Mouse (Mus musculus) CH12.LX (cell line): ENCODE results near the gene Krt72. TPM values are rescaled to one million over a fixed set of nuclear protein-coding genes. Genes with fewer than 3 reads are reported as not detected.
A peak's percentile ranks its signal among the peaks of the same experiment; 100 is the strongest.

Source experiments
- DNase-seq: peaks from one replicate; pipeline ENCODE4 v3.0.0-alpha.2; 2013; ENCODE audit errors: extremely low read depth
- H3K27ac ChIP-seq: 2 replicates; pipeline ENCODE4 v1.5.1; 2012; ENCODE audit warnings: low read depth, mild to moderate bottlenecking, control low read depth, moderate library complexity; ENCODE audit not compliant: insufficient read depth
- H3K27me3 ChIP-seq: replicated peaks from 2 replicates; pipeline ENCODE3; 2012; ENCODE audit warnings: inconsistent platforms
- H3K36me3 ChIP-seq, 2 experiments: replicated peaks in 1 of 2; 2 replicates each; pipeline versions ENCODE3 to v1.6.1; 2012; ENCODE audit warnings: inconsistent platforms in 1 of 2, low read length in 1 of 2, mild to moderate bottlenecking in 1 of 2, mixed read lengths in 1 of 2, moderate library complexity in 1 of 2; ENCODE audit not compliant: control insufficient read depth in 1 of 2, insufficient read depth in 1 of 2
- H3K4me1 ChIP-seq, 2 experiments: 2 replicates each; pipeline ENCODE4 v1.6.1; 2012; ENCODE audit warnings: inconsistent platforms in 1 of 2, moderate library complexity in 1 of 2; ENCODE audit not compliant: insufficient read depth in 2 of 2, control insufficient read depth in 1 of 2
- H3K4me2 ChIP-seq: 2 replicates; pipeline ENCODE4 v1.6.1; 2012; ENCODE audit warnings: low read depth, mild to moderate bottlenecking, control low read depth; ENCODE audit not compliant: poor library complexity, insufficient read depth, severe bottlenecking
- H3K4me3 ChIP-seq, 3 experiments: fragments of 150-350 bp in 1 of 3; sonication (generic) in 1 of 3; replicated peaks in 1 of 3; 2 replicates each; pipeline versions ENCODE3 to v1.5.1; 2011 to 2012; ENCODE audit warnings: low read depth in 2 of 3, low read length in 2 of 3, mild to moderate bottlenecking in 2 of 3, moderate library complexity in 2 of 3, control low read depth in 1 of 3, improper control_type of control experiment in 1 of 3, inconsistent platforms in 1 of 3, mixed read lengths in 1 of 3; ENCODE audit not compliant: poor library complexity in 1 of 3
- H3K79me2 ChIP-seq: replicated peaks from 2 replicates; pipeline ENCODE4 v1.6.1; 2012; ENCODE audit warnings: mild to moderate bottlenecking, moderate library complexity; ENCODE audit not compliant: control insufficient read depth, poor library complexity, insufficient read depth, severe bottlenecking; ENCODE audit errors: extremely low read depth
- H3K9ac ChIP-seq: 2 replicates; pipeline ENCODE4 v1.6.1; 2012; ENCODE audit warnings: low read depth, mild to moderate bottlenecking, control low read depth, moderate library complexity; ENCODE audit not compliant: insufficient read depth
- H3K9me3 ChIP-seq: replicated peaks from 2 replicates; pipeline ENCODE3; 2012; ENCODE audit warnings: low read length, inconsistent platforms, mixed read lengths
- BHLHE40 ChIP-seq: IDR thresholded peaks from 2 replicates; pipeline ENCODE4 v1.6.1; 2011; ENCODE audit warnings: mild to moderate bottlenecking, low read depth, low read length, improper control_type of control experiment
- CHD1 ChIP-seq: IDR thresholded peaks from 2 replicates; pipeline ENCODE4 v1.6.1; 2012; ENCODE audit warnings: low read depth, low read length, improper control_type of control experiment, inconsistent platforms
- CHD2 ChIP-seq: IDR thresholded peaks from 2 replicates; pipeline ENCODE4 v1.6.1; 2011; ENCODE audit warnings: low read length, improper control_type of control experiment
- CTCF ChIP-seq, 2 experiments: IDR thresholded peaks in 1 of 2; conservative IDR thresholded peaks in 1 of 2; 2 replicates each; pipeline ENCODE4 v1.5.1; 2011 to 2012; ENCODE audit warnings: low read depth in 2 of 2, low read length in 2 of 2, improper control_type of control experiment in 1 of 2, inconsistent platforms in 1 of 2, mild to moderate bottlenecking in 1 of 2, moderate library complexity in 1 of 2
- E2F4 ChIP-seq: IDR thresholded peaks from 2 replicates; pipeline ENCODE4 v1.6.1; 2011; ENCODE audit warnings: low read depth, low read length, improper control_type of control experiment; ENCODE audit not compliant: insufficient replicate concordance
- MYC ChIP-seq: IDR thresholded peaks from 2 replicates; pipeline ENCODE4 v1.6.1; 2011; ENCODE audit warnings: low read depth, mild to moderate bottlenecking, improper control_type of control experiment, low read length
- NRF1 ChIP-seq: IDR thresholded peaks from 2 replicates; pipeline ENCODE4 v1.6.1; 2014; ENCODE audit warnings: low read depth, mild to moderate bottlenecking, inconsistent platforms, low read length, improper control_type of control experiment, moderate library complexity
- RAD21 ChIP-seq: IDR thresholded peaks from 2 replicates; pipeline ENCODE4 v1.6.1; 2011; ENCODE audit warnings: low read depth, mild to moderate bottlenecking, low read length, improper control_type of control experiment, moderate library complexity
- RCOR1 ChIP-seq: conservative IDR thresholded peaks from 2 replicates; pipeline ENCODE4 v1.6.1; 2012; ENCODE audit warnings: low read depth, mild to moderate bottlenecking, inconsistent platforms, low read length, improper control_type of control experiment
- SIN3A ChIP-seq: IDR thresholded peaks from 2 replicates; pipeline ENCODE4 v1.6.1; 2012; ENCODE audit warnings: low read length, improper control_type of control experiment, inconsistent platforms
- SMC3 ChIP-seq: IDR thresholded peaks from 2 replicates; pipeline ENCODE4 v1.6.1; 2011; ENCODE audit warnings: low read depth, low read length, improper control_type of control experiment
- TBP ChIP-seq: conservative IDR thresholded peaks from 2 replicates; pipeline ENCODE4 v1.6.1; 2011; ENCODE audit warnings: low read depth, low read length, improper control_type of control experiment
- ZC3H11A ChIP-seq: IDR thresholded peaks from 2 replicates; pipeline ENCODE4 v1.6.1; 2012; ENCODE audit warnings: low read depth, mild to moderate bottlenecking, inconsistent platforms, low read length, improper control_type of control experiment
- ZMIZ1 ChIP-seq: IDR thresholded peaks from 2 replicates; pipeline ENCODE4 v1.6.1; 2012; ENCODE audit warnings: low read depth, mild to moderate bottlenecking, inconsistent platforms, low read length, improper control_type of control experiment
- dilution Hi-C: fragments of 300-500 bp; cut with MboI; formaldehyde crosslinking; loops from 2 replicates; pipeline ENCODE4 v1.14.3; 2020; ENCODE audit warnings: low sequenced_read_pairs; ENCODE audit not compliant: extremely low pct_unique_long_range_greater_than_20kb, extremely low pct_ligation_motif_present
- in situ Hi-C: fragments of 300-500 bp; cut with MboI; formaldehyde crosslinking; loops from 3 replicates; pipeline ENCODE4 v1.14.3; 2019; ENCODE audit warnings: low sequenced_read_pairs, low pct_ligation_motif_present, low pct_unique_long_range_greater_than_20kb, mixed read lengths
- polyA plus RNA-seq: library from polyadenylated mRNA; unstranded; fragments of >175 nt; gene quantifications from 2 replicates; pipeline ENCODE4 v1.2.1, GENCODE M21; 2012; ENCODE audit warnings: low read depth; ENCODE audit not compliant: insufficient read length
- total RNA-seq, 2 experiments: library from RNA; depleted of rRNA; stranded (reverse); fragments of 300-350 nt in 1 of 2; fragments of >200 nt in 1 of 2; gene quantifications; 2 replicates each; pipeline ENCODE4 v1.2.3; 2012 to 2014

Krt72 gene
- total and polyA plus RNA-seq, 3 experiments = not detected

DNA sequence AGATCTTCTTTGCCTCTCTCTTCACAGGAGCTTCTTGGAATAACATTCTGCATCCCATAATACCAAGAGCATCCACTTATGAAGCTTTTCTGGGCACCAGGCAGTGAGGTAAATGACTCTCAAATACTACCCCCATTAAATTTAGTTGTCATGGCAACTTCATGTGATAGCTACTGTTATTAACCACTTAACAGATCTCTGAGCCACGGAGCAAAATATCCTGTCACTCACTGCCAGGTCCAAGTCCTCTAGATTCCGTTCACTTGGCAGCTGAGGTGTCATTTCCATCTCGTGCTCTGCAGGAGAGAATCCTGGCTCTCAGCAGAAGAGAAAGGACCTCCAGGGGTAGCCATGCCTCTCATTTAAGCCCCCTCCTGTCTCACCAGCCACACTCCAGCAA, 4.6 kb upstream of the Krt72 start:
- Histone ChIP-seq H3K9ac (no peak overlapping the region), H3K36me3 (no peaks in the 10 kb centered on the region), H3K4me3 (no peak overlapping the region), H3K27ac (no peak overlapping the region), H3K79me2 (no peaks in the 10 kb centered on the region), H3K4me2 (no peak overlapping the region), H3K4me1 (no peaks in the 10 kb centered on the region), H3K27me3 (peaks cover 98% of the 10 kb centered on the region), H3K9me3 (peaks cover 5% of the 10 kb centered on the region)
- dilution Hi-C loops = no loop called here
- TF ChIP-seq SIN3A (no peak), RCOR1 (no peak), CHD2 (no peak), ZMIZ1 (no peak)
- no peak for DNase-seq
- in situ Hi-C loops = no loop called here

DNA sequence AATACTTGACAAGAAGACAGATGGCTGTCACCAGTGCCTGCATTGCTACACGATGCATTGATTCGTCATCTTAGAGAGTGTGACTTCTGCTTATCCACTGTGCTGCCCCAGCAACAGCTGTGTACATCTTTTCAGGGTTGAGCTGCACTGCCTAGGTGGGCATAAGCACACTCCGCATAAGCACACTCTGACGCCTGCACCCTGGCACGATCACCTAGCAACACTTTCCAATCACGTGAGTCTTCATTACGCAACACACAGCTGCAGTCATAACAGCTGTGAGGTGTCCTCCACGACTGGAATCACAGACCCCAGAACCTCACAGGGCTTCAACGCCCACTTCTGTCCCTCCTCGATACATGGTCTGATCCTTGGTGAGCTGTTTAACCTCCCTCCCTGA, 12.8 kb downstream of the Krt72 start:
- DNase-seq = no peak
- no peaks in the 10 kb centered on the region for H3K79me2 ChIP-seq
- H3K36me3 ChIP-seq = no peaks in the 10 kb centered on the region
- no peak overlapping the region for H3K9ac ChIP-seq
- no peak overlapping the region for H3K4me3 ChIP-seq
- H3K4me1 ChIP-seq = no peaks in the 10 kb centered on the region
- TF ChIP-seq CHD1 (no peak), NRF1 (no peak), BHLHE40 (peak; percentile 58; the same call in 1 of the 2 replicates), E2F4 (no peak)
- peaks cover 5% of the 10 kb centered on the region for H3K9me3 ChIP-seq
- dilution Hi-C loops (no loop called here), in situ Hi-C loops (loop anchor here (5.0 to 10.0 kb wide), 3 partner anchors 209 to 439 kb away; no protein-coding TSS in a partner anchor)
- no peak overlapping the region for H3K27ac ChIP-seq
- H3K27me3 ChIP-seq = peaks cover 96% of the 10 kb centered on the region
- no peak overlapping the region for H3K4me2 ChIP-seq

DNA sequence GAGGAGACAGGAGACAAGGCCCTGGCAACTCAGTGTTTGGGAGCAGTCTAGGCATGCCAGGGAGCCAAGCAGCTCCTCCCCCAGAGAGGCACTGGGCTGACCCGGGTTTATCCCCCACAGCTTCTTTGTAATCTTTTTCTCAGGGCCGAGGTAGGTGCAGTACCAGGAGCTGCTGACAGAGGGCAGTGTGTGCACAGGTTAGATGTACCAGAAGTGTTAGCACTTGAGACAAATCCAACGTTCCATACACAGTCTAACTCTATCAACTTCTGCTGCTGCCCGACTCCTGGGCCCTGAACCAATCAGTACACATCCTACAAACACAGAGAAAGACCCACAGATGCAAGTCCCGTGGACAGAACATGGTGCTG, 13.6 kb downstream of the Krt72 start:
- Histone ChIP-seq H3K4me1 (no peaks in the 10 kb centered on the region), H3K27ac (no peak overlapping the region), H3K9me3 (no peaks in the 10 kb centered on the region), H3K4me2 (no peak overlapping the region), H3K9ac (no peak overlapping the region), H3K79me2 (no peaks in the 10 kb centered on the region), H3K36me3 (no peaks in the 10 kb centered on the region), H3K4me3 (no peak overlapping the region), H3K27me3 (peaks cover 92% of the 10 kb centered on the region)
- dilution Hi-C loops (no loop called here), in situ Hi-C loops (loop anchor here (5.0 to 10.0 kb wide), 3 partner anchors 210 to 438 kb away; no protein-coding TSS in a partner anchor)
- TF ChIP-seq BHLHE40 = no peak
- TF ChIP-seq CTCF (conservative IDR thresholded peaks at IDR 0.05 in 1 of 2, IDR thresholded peaks at IDR 0.05 in 1 of 2; ENCODE audit: low read depth in 2 of 2, low read length in 2 of 2) = peak; percentile 93 to 94
- peak; percentile 84 for TF ChIP-seq RAD21
- TF ChIP-seq ZC3H11A = peak; percentile 42
- TF ChIP-seq MYC = 0 out of 2 replicates have a peak, but pooled peaks have one; percentile 17
- TF ChIP-seq SMC3 = peak; percentile 90
- TF ChIP-seq TBP = no peak
- DNase-seq = peak; percentile 80
